Mouse (Mus musculus): ENCODE measurements around the gene Polr3c.

- no peak for TF ChIP-seq GATA1 (IDR thresholded peaks at IDR 0.05; ENCODE audit: borderline replicate concordance, low read length)
- no peak for TF ChIP-seq FLI1 (IDR thresholded peaks at IDR 0.05; ENCODE audit: low read length)
Observed at GRCm38 (mm10) chr3:96667316-96667715, 60.1 kb downstream of the Polr3c start.

Data from megakaryocyte, embryonic 14.5 days (primary cell).